Mouse (Mus musculus) gastrocnemius, adult 2 months (tissue): ENCODE measurements around the gene Gsg1. TPM values are rescaled to one million over a fixed set of nuclear protein-coding genes. Genes with fewer than 3 reads are reported as not detected.

Experiments
- DNase-seq: peaks from one replicate; pipeline ENCODE4 v3.0.0; 2022
- H3K27ac ChIP-seq: fragments of 200-600 bp; 2 replicates; pipeline ENCODE4 v1.8.1; 2022; ENCODE audit warnings: mild to moderate bottlenecking
- H3K4me3 ChIP-seq: fragments of 200-600 bp; 2 replicates; pipeline ENCODE4 v1.8.1; 2022; ENCODE audit warnings: mild to moderate bottlenecking, moderate library complexity
- CTCF ChIP-seq: fragments of 200-600 bp; IDR thresholded peaks from 2 replicates; pipeline ENCODE4 v1.8.1; 2022; ENCODE audit warnings: antibody characterized with exemption, mild to moderate bottlenecking, moderate library complexity
- intact Hi-C: fragments of 180-260 bp; cut with DNase I; formaldehyde crosslinking; loops from one replicate; pipeline ENCODE4 v1.15.1; 2025
- long read RNA-seq, 2 experiments: library from polyadenylated mRNA; stranded (forward); transcript quantifications; one replicate each; pipeline ENCODE4 v2.0.0; 2021
- total RNA-seq, 2 experiments: library from RNA; stranded (reverse); gene quantifications; 2 replicates each; pipeline ENCODE4 v1.2.3; 2021

Gene Gsg1
- total RNA-seq: not detected
- long read RNA-seq, experiment 1: 0 reads
- long read RNA-seq, experiment 2: 0 reads

DNA sequence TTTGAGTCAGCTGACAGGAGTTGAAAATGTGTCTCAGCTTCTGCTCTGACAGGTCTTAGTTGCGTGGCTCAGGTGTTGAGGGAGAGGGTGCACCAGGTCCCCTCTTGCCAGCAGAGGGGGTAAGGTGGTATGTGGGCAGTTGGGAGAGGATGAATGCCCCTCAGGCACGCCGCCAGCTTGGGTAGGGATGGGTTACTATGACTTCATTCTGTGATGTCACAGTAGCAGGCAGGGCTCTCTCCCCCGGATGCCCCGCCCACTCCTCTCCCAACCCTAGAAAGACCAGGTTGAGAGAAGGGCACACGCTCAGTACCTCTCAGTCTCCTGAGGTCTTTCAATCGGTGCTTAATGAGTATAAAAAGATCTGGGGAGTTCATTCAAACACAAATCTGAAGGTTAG lies at the start of gene Gsg1:
Gene Gsg1 (minus strand): TSS at position 199 of the 400 bp plus-strand sequence.
- intact Hi-C loops: no loop called here
- Histone ChIP-seq H3K27ac (peak within 1 kb of the TSS; percentile 81), H3K4me3 (no peak within 1 kb of the TSS)
- DNase-seq: peak; percentile 26
- TF ChIP-seq CTCF: no peak

DNA sequence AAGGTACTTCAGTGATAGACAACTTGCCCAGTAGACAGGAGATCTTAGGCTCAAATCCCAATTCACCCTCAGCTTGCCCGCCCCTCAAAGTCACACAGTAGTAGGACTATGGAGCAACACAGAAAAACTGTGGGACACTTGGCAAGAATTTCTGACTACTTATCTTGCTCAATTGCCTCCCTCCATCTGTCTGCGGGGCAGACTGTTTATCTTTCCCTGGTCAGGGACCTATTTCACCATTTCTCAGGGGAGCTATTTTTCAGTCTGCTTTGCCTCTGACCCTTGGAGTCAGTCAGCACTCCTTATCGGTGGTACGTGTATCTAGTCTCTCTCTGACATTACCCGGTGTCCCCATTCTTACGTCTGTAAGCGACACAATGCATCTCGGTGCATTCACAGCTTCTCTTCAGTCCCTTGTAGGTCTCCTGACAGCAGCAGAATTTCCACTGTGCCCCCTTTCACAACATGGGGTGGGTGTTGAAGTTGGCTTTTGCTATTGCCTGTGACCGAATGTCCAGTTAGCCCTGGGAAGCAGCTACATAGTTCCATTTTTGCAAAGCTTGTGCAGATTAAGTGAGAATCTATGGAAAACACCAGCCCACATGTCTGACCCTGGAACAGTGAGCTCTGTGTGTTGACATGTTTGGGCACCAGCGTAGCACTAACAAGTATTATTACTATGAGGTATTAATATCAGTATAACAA lies 48.4 kb upstream of the Gsg1 start:
- intact Hi-C loops: no loop called here
- DNase-seq: no peak
- H3K27ac ChIP-seq: no peak overlapping the region
- no peak for TF ChIP-seq CTCF
- H3K4me3 ChIP-seq: no peak overlapping the region

DNA sequence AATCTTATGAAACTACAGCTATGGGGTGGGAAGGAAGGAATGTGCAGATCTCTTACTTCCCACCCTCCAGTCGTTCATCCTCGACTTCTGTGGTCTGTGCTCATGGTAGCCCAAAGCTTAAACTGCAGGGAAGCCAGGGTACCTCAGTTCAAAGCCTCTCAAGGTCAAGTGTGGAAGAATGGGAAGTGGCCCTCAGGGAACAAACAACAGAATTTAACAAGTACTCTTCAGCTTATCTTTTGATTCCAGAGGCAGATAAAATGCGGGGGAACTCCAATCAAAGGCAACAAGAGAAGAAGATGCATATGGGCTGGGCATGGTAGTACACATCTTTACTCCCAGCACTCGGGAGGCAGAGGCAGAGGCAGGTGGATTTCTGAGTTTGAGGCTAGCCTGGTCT lies 46.3 kb upstream of the Gsg1 start:
- Histone ChIP-seq H3K27ac (no peak overlapping the region), H3K4me3 (no peak overlapping the region)
- intact Hi-C loops: no loop called here
- no peak for DNase-seq
- no peak for TF ChIP-seq CTCF

DNA sequence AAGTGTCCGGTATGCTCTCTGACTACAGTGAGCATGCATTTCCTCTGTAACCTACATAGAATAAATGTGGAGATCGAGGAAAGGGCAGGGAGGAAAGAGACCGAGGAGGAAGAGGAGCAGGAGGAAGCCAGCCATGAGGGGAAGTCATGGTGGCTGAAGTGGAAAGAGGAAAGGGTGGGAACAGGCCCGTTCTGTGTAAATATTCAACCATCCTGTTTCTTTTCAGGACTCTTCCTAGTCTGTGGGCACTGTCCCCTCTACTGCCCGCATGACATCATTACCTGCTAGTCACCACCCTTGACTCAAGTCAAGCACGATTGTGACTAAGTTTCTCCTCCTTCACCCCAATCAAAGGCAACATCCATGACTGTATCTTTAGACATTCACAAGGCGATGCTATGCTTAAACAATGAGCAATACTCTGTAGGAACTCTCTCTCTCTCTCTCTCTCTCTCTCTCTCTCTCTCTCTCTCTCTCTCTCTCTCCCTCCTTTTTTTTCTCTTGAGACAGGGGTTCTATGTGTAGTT lies 44.9 kb upstream of the Gsg1 start:
- no peak overlapping the region for H3K4me3 ChIP-seq
- intact Hi-C loops: no loop called here
- no peak overlapping the region; the same call in 1 of the 2 replicates for H3K27ac ChIP-seq
- DNase-seq: no peak
- no peak for TF ChIP-seq CTCF

DNA sequence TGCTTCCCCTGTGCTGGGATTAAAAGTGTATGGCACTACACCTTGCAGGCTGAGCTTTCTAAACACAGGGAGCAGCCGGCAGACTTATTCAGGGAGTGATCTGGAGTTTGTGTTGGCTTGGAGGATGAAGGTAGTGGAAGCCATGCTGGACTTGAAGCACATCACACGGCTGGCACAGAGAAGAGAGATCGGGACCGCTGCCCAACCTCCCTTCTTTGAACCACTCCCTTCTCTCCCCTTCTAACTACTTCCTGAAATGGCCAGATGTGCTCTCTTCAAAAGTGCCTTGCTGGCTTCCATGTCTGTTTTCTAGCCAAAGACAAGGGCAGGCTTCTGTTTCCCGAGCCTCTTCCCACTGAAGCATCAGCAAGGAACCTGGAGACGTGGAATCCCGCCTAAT lies 43.4 kb upstream of the Gsg1 start:
- no peak for TF ChIP-seq CTCF
- H3K27ac ChIP-seq: peak overlapping the region; percentile 72; the same call in 1 of the 2 replicates
- no peak overlapping the region for H3K4me3 ChIP-seq
- intact Hi-C loops: no loop called here
- DNase-seq: peak; percentile 59

DNA sequence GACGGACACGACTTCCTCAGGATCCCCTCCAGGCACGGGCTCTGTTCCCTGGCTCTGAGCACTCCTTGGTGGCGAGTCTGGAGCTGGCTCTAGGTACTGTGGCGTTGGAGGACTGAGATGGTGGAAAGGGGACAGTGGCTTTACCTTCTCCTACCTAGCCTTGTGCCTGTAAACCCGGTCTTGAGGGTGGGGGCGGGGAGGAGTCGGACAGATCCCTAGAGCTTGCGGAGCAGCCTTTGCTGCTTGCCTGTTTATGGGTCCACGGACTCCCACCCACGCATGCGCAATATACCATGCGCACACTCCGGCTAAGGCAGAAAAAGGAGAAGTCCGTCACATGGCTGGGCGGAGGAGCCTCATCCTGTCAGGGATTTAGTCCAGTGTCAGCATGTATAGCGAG lies 42.1 kb upstream of the Gsg1 start:
- peak overlapping the region; percentile 20 for H3K4me3 ChIP-seq
- H3K27ac ChIP-seq: peak overlapping the region; percentile 72
- DNase-seq: peak; percentile 63
- no peak for TF ChIP-seq CTCF
- intact Hi-C loops: no loop called here

DNA sequence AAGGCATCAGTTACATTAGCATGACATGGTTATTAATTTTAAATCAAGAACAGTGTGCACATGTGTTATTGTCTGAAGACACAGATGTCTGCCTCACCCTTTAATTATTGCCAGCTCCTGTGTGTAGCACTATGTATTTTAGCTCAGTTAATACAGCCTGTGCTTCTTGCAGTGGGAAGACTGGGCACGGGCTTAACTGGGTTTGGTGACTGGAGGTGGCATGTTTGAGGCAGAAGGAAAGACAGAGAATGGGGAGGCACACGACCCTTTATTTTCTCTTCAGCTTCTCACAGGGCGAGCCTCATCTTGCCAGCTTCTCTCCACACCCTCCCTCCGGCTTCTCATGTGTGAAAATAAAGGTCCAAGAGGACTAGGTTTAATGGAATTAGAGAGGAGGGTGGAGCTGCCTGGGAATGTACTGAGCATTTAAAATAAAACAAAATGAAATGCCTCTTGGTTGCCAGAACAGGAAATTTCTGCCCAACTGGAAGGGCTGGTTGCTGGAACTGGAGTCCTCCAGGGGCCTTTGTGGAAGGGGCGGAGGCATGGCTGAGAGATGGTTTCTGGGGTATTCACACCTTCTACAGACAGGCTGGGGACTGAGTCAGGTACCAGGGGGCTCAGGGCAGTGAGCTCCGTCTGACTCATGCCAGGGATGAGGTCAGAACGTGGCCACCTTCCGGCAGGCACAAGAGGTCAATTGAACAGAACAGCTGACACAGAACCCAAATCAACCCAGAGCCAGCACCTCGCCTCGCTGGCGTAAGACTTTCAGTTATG lies 41.1 kb upstream of the Gsg1 start:
- intact Hi-C loops: no loop called here
- DNase-seq: peak; percentile 67
- H3K27ac ChIP-seq: peak overlapping the region; percentile 72

DNA sequence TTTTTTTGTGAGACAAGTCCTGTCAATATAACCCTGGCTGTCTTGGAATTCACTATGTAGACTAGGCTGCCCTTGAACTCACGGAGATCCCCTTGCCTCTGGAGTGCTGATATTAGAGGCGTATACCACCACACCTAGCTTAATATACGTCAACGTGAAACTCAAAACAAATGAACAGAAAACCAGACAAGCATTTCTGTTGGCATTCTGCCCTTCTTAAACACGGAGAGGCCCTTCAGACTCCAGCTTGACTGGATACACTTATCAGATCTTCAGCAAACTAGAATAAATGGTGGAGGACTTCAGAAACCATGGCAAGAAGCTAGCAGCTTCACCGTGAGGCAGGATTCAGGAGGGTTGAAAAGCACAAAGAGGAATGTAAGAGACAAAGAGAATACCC lies 40.0 kb upstream of the Gsg1 start:
- intact Hi-C loops: no loop called here
- TF ChIP-seq CTCF: no peak
- DNase-seq: no peak
- no peak overlapping the region for H3K27ac ChIP-seq
- H3K4me3 ChIP-seq: no peak overlapping the region

More for the DNA sequence above, 41.1 kb upstream of the Gsg1 start:
- peak overlapping the region; percentile 1 for H3K4me3 ChIP-seq
- TF ChIP-seq CTCF: 0 out of 2 replicates have a peak, but pooled peaks have one; percentile 6

DNA sequence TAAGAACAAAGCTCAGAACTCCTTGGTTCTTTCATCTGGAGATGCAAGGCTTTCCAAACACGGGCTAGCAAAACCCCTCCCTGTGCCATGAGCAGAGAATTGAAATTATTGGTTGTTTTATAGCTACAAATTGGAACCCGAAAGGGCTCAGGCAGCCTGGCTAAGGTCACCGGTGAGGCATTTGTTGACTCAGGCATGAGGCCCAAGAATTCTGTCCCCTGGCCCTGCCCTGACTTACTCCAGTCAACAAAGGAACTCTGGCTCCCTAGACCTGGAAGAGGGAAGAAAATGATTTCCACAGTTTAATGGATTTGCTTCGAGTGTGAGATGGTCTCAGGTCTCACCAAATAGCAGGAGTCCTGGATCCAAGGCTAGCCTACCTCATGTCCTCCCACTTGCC lies 38.2 kb upstream of the Gsg1 start:
- intact Hi-C loops: no loop called here
- H3K4me3 ChIP-seq: no peak overlapping the region

DNA sequence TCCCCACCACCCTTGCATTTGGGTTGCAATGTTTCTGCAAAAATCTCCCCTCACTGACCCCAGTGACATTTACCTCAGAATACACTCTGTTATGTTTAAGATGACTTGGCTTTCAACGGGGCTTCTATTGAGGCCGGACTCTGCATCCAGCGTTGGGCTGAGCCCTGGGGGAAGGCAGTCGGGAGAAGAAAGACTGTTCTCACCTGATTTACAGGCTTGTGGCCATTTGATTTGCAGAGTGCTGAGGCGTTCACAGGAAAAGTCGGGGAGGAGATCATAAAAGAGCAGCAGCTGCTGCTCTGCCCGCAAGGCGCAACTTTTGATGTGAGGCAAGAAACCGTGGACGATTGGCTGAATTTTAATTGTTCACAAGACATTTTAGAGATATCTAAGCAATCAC lies 25.7 kb upstream of the Gsg1 start:
- intact Hi-C loops: no loop called here
- no peak for DNase-seq
- Histone ChIP-seq H3K27ac (no peak overlapping the region), H3K4me3 (no peak overlapping the region)
- no peak for TF ChIP-seq CTCF

More for the DNA sequence above, 38.2 kb upstream of the Gsg1 start:
- no peak for TF ChIP-seq CTCF
- H3K27ac ChIP-seq: no peak overlapping the region
- DNase-seq: no peak

DNA sequence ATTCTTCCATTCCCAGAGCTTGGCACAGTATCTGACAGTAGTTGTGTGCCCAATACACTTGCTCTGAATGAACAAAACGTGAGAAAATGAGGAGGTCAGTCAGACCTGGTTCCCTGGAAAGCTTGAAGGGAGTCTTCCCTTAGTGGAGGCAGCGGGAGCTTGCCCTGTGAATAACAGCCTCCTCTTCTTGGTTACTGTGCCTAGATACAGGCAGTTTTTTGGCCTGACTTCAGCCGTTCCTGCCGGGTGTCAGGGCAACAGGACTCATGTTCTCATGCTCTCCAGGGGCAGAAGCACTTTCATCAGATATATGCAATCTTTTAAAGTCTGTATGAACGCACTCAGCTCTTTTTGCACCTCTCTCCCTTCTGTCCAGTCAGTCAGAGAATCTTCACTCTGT lies 25.1 kb upstream of the Gsg1 start:
- TF ChIP-seq CTCF: no peak
- H3K27ac ChIP-seq: no peak overlapping the region
- no peak for DNase-seq
- no peak overlapping the region for H3K4me3 ChIP-seq
- intact Hi-C loops: no loop called here

DNA sequence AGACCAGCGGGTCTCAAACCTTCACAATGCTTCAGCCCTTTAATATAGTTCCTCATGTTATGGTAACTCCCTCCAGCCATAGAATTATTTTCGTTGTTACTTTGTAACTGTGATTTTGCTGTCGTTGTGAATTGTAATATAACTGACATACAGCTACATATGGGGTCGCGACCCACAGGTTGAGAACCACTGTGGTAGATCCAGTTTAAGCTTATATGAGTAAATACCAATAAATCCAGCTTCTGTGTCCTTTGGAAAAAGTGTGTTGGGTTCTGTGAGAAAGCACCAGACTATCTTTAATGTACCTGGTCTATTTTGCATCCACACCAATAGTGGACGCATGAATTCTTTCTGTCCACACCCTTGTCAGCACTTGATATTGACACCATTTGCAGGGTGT lies 24.2 kb upstream of the Gsg1 start:
- DNase-seq: no peak
- intact Hi-C loops: no loop called here
- H3K27ac ChIP-seq: no peak overlapping the region
- no peak overlapping the region for H3K4me3 ChIP-seq
- no peak for TF ChIP-seq CTCF
